ENCODE assay signal across 16 mouse cellular contexts in the genomic region with DNA sequence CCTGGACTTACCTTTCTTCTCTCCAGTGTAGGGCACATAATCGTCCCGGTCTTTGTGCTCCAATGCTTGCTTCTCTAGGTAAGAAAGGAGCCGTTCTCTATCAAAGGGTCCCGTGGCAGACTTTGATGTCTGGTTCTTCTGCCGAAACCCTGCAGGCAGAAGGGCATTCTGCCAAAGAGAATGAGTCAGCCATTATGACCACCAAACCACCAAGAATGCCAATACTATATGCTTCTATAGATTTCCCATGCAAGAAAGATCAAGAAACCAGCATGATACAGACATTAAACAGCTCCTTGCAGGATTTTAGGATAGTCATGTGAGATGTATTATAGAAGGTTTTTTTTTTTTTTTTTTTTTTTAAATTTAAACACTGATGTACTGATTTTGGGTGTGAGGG. TPM values are rescaled to one million over a fixed set of nuclear protein-coding genes. Genes with fewer than 3 reads are reported as not detected.
A peak's percentile ranks its signal among the peaks of the same experiment; 100 is the strongest.
DNase-seq lines count a peak whose midpoint lies in the region; ATAC-seq lines count a peak whose summit lies in the region.
"Had no signal": no experiment of that assay in that cellular context is flagged by ENCODE, and none has a peak within 500 bp of the region (broad histone marks: within the 10 kb centered on the region; RNA-seq: fewer than 3 reads in every experiment).

No protein-coding gene starts in this region.

- peak; percentile 27 for DNase-seq in adrenal gland, postnatal 14 days
- no peak for DNase-seq in adrenal gland, postnatal 4 days (ENCODE audit: low spot score in 2 of 2)
- peak; percentile 34 for DNase-seq in lung, postnatal 36 days
- no peak for DNase-seq in lung, postnatal 10 days
- peak; percentile 54 for DNase-seq in MEL-GATA-1-ER (ENCODE audit: extremely low read depth, low read depth)
- no peak for DNase-seq in yolk sac, embryonic 10.5 days (ENCODE audit: low spot score)
- DNase-seq in neural tube, embryonic 10.5 days (ENCODE audit: extremely low spot score, low spot score): no peak
- DNase-seq: cerebellum, adult 11-12 months; heart, postnatal 4 days; kidney, adult 18-20 months; kidney, postnatal 25 days; lung, postnatal 14 days; retina, postnatal 1 day; thymus, postnatal 14 days had no signal

- ATAC-seq in erythroblast, adult 5-6 weeks (replicated peaks; ENCODE audit: low FRiP score, poor library complexity, severe bottlenecking): peak; percentile 67; the same call in 1 of the 2 replicates
- ATAC-seq: midbrain, embryonic 13.5 days had no signal

RNA-seq across cellular contexts. Expression of gene Tmod3, which starts 30.1 kb away (rescaled TPM):
- 73.6 and 85.1 TPM in 2 replicates for total RNA-seq in adrenal gland, postnatal 14 days (2021)
- total RNA-seq in adrenal gland, postnatal 4 days (2021): 10 to 100 TPM; 75.2 to 89.6 TPM
- total RNA-seq in erythroblast, adult 5-6 weeks (2015; ENCODE audit: low replicate concordance): 17.6 and 20.4 TPM in 2 replicates
- total RNA-seq in erythroblast, adult 5-6 weeks (2017; ENCODE audit: low replicate concordance): 17.0 and 18.7 TPM in 2 replicates

Comparison
In these comparisons a context has a peak if more than half of its experiments do, and no peak if none do; other contexts are left out.
1. DNase-seq: peak in adrenal gland, postnatal 14 days (single experiment), lung, postnatal 36 days (single experiment) and MEL-GATA-1-ER (single experiment); none in adrenal gland, postnatal 4 days (0 of 2), lung, postnatal 10 days (single experiment), yolk sac, embryonic 10.5 days (single experiment) and neural tube, embryonic 10.5 days (single experiment).